Mouse (Mus musculus) lung, postnatal 25 days (tissue): ENCODE measurements around the gene Krtap5-2.
"Not testable (repeated sequence)": the region's sequence is repeated elsewhere in the genome, so short reads cannot be mapped to it uniquely, and the experiment has no call there.

Experiments used
- DNase-seq: peaks from one replicate; pipeline ENCODE4 v3.0.0; 2022; ENCODE audit warnings: low spot score

Krtap5-2 gene

DNA sequence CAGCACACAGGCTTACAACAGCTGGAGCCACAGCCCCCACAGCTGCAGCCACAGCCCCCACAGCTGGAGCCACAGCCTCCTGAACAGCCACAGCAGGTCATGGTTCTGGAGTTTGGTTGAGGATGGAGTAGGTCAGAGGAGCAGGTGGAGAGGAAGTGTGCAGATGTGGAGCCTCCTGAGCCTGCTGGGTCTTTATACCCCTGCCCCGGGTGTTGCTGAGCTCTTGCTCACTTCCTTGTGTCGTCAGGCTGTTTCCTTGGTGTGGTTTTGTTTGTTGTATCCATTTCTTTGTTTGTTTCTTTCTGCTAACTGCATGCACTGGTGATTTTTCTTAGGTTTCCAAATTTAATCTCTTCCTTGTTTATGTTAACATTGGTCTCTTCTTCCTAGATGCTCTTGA lies 39.9 kb downstream of the Krtap5-2 start, which contains the start of gene Gm39115:
Gene Gm39115 (minus strand): TSS at position 101 of the 400 bp plus-strand sequence.
- not testable (repeated sequence) for DNase-seq

DNA sequence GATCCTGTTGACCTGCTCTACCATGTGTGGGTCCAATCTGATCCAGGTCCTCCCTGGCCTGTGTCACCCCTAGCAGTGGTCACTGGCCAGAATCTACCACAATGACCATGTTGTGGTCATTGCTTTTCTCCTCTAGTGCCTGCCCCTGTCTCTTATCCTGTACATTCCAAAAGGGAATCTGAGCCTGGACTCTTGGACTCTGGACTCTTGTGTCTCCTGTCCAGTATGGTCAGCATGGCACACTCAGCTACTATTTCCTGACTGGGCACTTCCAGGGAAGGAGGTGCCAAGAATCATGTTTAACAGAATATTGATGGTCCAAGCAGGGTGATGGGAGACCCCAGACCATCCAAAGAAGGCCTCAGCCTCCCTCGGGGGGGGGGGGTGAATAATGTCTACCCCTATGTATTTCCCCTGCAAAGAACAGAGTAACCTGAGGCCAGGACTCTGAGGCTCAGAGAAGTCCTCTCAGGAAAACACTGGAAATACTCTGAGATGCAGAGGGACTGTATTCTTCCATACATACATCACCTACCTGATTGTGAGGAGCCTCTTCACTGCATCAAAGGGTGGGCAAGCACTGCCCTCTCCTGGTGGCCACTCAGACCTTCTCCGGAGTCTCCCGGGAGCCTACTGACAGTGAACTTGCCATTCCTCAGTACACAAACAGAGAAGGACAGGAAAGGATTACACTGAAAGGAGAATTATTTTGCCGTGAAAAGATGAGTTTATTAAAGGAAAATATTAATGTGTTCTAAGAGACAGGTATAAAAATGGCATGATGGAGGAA lies 41.4 kb downstream of the Krtap5-2 start:
- DNase-seq = no peak

DNA sequence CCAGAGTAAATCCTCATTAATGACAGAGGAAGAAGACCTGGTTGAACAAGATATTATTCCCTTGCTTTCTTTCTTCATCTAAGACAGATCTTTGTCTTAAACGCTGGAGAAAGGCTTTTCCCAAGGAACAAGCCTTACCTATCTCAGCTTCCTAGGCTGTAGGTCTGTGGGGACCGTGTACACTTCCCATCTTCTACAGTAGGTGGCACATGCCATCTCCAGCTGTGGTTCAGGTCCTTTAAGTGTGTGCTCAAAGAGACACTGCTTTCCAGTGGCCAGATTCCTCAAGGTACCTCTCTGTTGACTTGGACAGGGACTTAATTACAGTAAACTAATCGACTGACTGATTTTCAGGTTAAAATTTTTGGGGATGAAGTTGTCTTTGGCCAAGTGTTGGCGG lies 47.0 kb downstream of the Krtap5-2 start:
- DNase-seq = no peak
